Mouse (Mus musculus) heart, embryonic 14.5 days (tissue): ENCODE results near the gene Gm5134. TPM values are rescaled to one million over a fixed set of nuclear protein-coding genes. Genes with fewer than 3 reads are reported as not detected.
"Not testable (repeated sequence)": the region's sequence is repeated elsewhere in the genome, so short reads cannot be mapped to it uniquely, and the experiment has no call there.

ENCODE experiments used
- ATAC-seq: fragments of 200-750 bp; cut with Nextera tagmentation; 2 replicates; pipeline ENCODE4 v1.8.0; 2017; ENCODE audit warnings: low read depth, moderate TSS enrichment; ENCODE audit not compliant: insufficient number of reproducible peaks, insufficient read depth, low FRiP score
- H3K27ac ChIP-seq, 2 experiments: fragments of 200-500 bp in 1 of 2; fragments of 300-500 bp in 1 of 2; sonication (generic) in 1 of 2; replicated peaks in 1 of 2; 2 replicates each; pipeline ENCODE4 v1.5.1; 2012 to 2014; ENCODE audit warnings: low read depth in 2 of 2, low read length in 2 of 2, control low read depth in 1 of 2, mild to moderate bottlenecking in 1 of 2, mixed read lengths in 1 of 2; ENCODE audit not compliant: control insufficient read depth in 1 of 2, insufficient read depth in 1 of 2
- H3K27me3 ChIP-seq: fragments of 300-500 bp; sonication (generic); 2 replicates; pipeline ENCODE4 v1.6.1; 2014; ENCODE audit warnings: mild to moderate bottlenecking, low read length, control low read depth; ENCODE audit not compliant: control insufficient read depth, insufficient read depth
- H3K36me3 ChIP-seq: fragments of 300-500 bp; sonication (generic); 2 replicates; pipeline ENCODE4 v1.6.1; 2014; ENCODE audit warnings: mild to moderate bottlenecking, control low read depth, low read length, mixed read lengths; ENCODE audit not compliant: control insufficient read depth, insufficient read depth
- H3K4me1 ChIP-seq, 2 experiments: fragments of 200-500 bp in 1 of 2; fragments of 300-500 bp in 1 of 2; sonication (generic) in 1 of 2; 2 replicates each; pipeline ENCODE4 v1.6.1; 2012 to 2014; ENCODE audit warnings: low read length in 2 of 2, control low read depth in 1 of 2, mixed read lengths in 1 of 2; ENCODE audit not compliant: control insufficient read depth in 2 of 2, insufficient read depth in 2 of 2
- H3K4me2 ChIP-seq: fragments of 300-500 bp; sonication (generic); 2 replicates; pipeline ENCODE4 v1.6.1; 2014; ENCODE audit warnings: mild to moderate bottlenecking, low read length
- H3K4me3 ChIP-seq, 2 experiments: fragments of 200-500 bp in 1 of 2; fragments of 300-500 bp in 1 of 2; sonication (generic) in 1 of 2; 2 replicates each; pipeline ENCODE4 v1.5.1; 2012 to 2014; ENCODE audit warnings: low read length in 2 of 2, mild to moderate bottlenecking in 2 of 2, control low read depth in 1 of 2, low read depth in 1 of 2, moderate library complexity in 1 of 2; ENCODE audit not compliant: control insufficient read depth in 1 of 2, insufficient read depth in 1 of 2
- H3K9ac ChIP-seq: fragments of 300-500 bp; sonication (generic); 2 replicates; pipeline ENCODE4 v1.6.1; 2014; ENCODE audit warnings: mild to moderate bottlenecking, low read length
- H3K9me3 ChIP-seq: fragments of 300-500 bp; sonication (generic); 2 replicates; pipeline ENCODE4 v1.6.1; 2016; ENCODE audit warnings: low read length, control low read depth; ENCODE audit not compliant: control insufficient read depth
- WGBS: fragments of 180-500 bp; shearing (Covaris S2); extraction: QIAGEN DNeasy Blood & Tissue Kit; methylation state at CpG from one replicate; pipeline ENCODE4 v1.1.7; 2014; 5-methylcytosine and 5-hydroxymethylcytosine counted together
- polyA plus RNA-seq: library from polyadenylated mRNA; unstranded; fragments of >200 nt; fragmentation: Nextera tagmentation; extraction: Ambion mirVana; gene quantifications from 2 replicates; pipeline ENCODE4 v1.2.1, GENCODE M21; 2014

Gm5134 gene
- polyA plus RNA-seq, 1 experiment from 2014 or later: not detected

- Histone ChIP-seq H3K27me3 (no peaks in the 10 kb centered on the region), H3K4me1 (no peaks in the 10 kb centered on the region), H3K27ac (no peak overlapping the region), H3K4me3 (no peak overlapping the region), H3K9me3 (no peaks in the 10 kb centered on the region), H3K4me2 (no peak overlapping the region), H3K36me3 (no peaks in the 10 kb centered on the region), H3K9ac (no peak overlapping the region)
- ATAC-seq: no peak
- WGBS: 86% methylated on average over 3 of the region's 3 CpGs
These were observed 25.1 kb downstream of the Gm5134 start for GRCm38 (mm10) chr10:75979432-75979831.

- H3K4me1 ChIP-seq: no peaks in the 10 kb centered on the region
- H3K4me2 ChIP-seq: no peak overlapping the region
- WGBS: 81% methylated on average over 4 of the region's 4 CpGs
- no peak overlapping the region for H3K4me3 ChIP-seq
- H3K27me3 ChIP-seq: no peaks in the 10 kb centered on the region
- no peaks in the 10 kb centered on the region for H3K36me3 ChIP-seq
- no peak overlapping the region for H3K27ac ChIP-seq
- H3K9ac ChIP-seq: no peak overlapping the region
- ATAC-seq: no peak
- H3K9me3 ChIP-seq: no peaks in the 10 kb centered on the region
These were observed 36.2 kb downstream of the Gm5134 start for GRCm38 (mm10) chr10:75990430-75991042.

- H3K4me3 ChIP-seq: no peak overlapping the region
- 84% methylated on average over 15 of the region's 15 CpGs for WGBS
- ATAC-seq: no peak
- H3K36me3 ChIP-seq: no peaks in the 10 kb centered on the region
- no peak overlapping the region for H3K9ac ChIP-seq
- no peaks in the 10 kb centered on the region; a peak in 1 of 4 replicates for H3K4me1 ChIP-seq
- H3K27me3 ChIP-seq: no peaks in the 10 kb centered on the region
- no peaks in the 10 kb centered on the region for H3K9me3 ChIP-seq
- H3K4me2 ChIP-seq: no peak overlapping the region
- H3K27ac ChIP-seq: no peak overlapping the region
These were observed 39.4 kb downstream of the Gm5134 start for GRCm38 (mm10) chr10:75993616-75994240.

GRCm38 (mm10) chr10:75994531-75995210 lies 40.4 kb downstream of the Gm5134 start:
- H3K36me3 ChIP-seq, H3K4me2 ChIP-seq, H3K9ac ChIP-seq, ATAC-seq, H3K4me1 ChIP-seq, H3K27me3 ChIP-seq, H3K9me3 ChIP-seq, H3K4me3 ChIP-seq, H3K27ac ChIP-seq: not testable (repeated sequence)
- WGBS: 71% methylated on average over 12 of the region's 13 CpGs

GRCm38 (mm10) chr10:75995463-75995862 lies 41.1 kb downstream of the Gm5134 start:
- Histone ChIP-seq H3K4me2 (no peak overlapping the region), H3K36me3 (no peaks in the 10 kb centered on the region), H3K27ac (no peak overlapping the region), H3K9ac (no peak overlapping the region), H3K4me1 (no peaks in the 10 kb centered on the region; a peak in 1 of 4 replicates), H3K4me3 (no peak overlapping the region), H3K27me3 (no peaks in the 10 kb centered on the region), H3K9me3 (no peaks in the 10 kb centered on the region)
- WGBS: 75% methylated on average over 11 of the region's 11 CpGs
- ATAC-seq: no peak

- H3K4me2 ChIP-seq: no peak overlapping the region
- H3K27me3 ChIP-seq: no peaks in the 10 kb centered on the region
- H3K36me3 ChIP-seq: no peaks in the 10 kb centered on the region
- ATAC-seq: no peak
- no peak overlapping the region for H3K27ac ChIP-seq
- H3K4me3 ChIP-seq: no peak overlapping the region
- WGBS: 54% methylated on average over 3 of the region's 3 CpGs
- H3K9me3 ChIP-seq: no peaks in the 10 kb centered on the region
- H3K9ac ChIP-seq: no peak overlapping the region
- no peaks in the 10 kb centered on the region; a peak in 1 of 4 replicates for H3K4me1 ChIP-seq
These were observed 42.0 kb downstream of the Gm5134 start for GRCm38 (mm10) chr10:75996315-75996714.

- Histone ChIP-seq H3K27me3 (no peaks in the 10 kb centered on the region), H3K9ac (no peak overlapping the region), H3K27ac (no peak overlapping the region), H3K4me1 (peaks cover 2 to 5% of the 10 kb centered on the region in 2 experiments; a peak in 3 of 4 replicates), H3K4me2 (peak overlapping the region; percentile 23; the same call in 1 of the 2 replicates), H3K9me3 (no peaks in the 10 kb centered on the region), H3K36me3 (no peaks in the 10 kb centered on the region), H3K4me3 (no peak overlapping the region)
- ATAC-seq: no peak
- WGBS: 24% methylated on average over 7 of the region's 7 CpGs
These were observed 46.8 kb downstream of the Gm5134 start for GRCm38 (mm10) chr10:76001160-76001559.
